Mouse (Mus musculus): ENCODE results near the gene Fcrls. TPM values are rescaled to one million over a fixed set of nuclear protein-coding genes. Genes with fewer than 3 reads are reported as not detected.

The Fcrls gene
- polyA plus RNA-seq, 1 experiment from 2014 or later: 6.4 TPM

DNA sequence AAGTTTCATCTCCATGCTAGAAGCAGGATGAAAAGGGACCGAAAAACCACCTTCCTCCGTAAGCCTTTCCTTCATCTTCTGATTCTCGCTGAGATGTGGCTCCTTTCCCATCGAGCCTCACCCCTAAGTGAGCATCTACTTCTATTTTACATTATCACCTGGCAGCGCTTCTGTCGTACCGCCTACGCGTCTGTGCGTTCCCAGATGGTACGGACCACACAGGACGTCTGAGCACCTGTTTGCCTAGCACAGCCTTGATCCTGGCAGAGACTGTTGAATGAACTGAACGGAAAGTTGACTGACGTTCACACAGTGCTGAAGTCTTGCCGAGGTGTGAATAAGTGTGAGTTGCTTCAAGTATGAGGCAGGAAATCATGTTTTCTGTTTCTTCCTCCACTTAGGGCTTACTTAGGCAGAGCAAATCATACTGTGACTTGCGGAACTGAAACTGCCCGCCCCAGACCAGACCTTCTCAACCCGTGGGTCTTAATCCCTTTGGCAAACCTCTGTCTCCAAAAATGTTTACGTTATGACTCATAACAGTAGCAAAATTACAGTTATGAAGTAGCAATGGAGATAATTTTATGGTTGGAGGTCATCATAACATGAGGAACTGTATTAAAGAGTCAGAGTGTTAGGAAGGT is 49.2 kb downstream of the Fcrls start:
- H3K9me3 ChIP-seq: no peaks in the 10 kb centered on the region
- H3K9ac ChIP-seq: no peak overlapping the region
- WGBS: 82% methylated on average over 19 of the region's 19 CpGs
- ATAC-seq: no peak
- no peak overlapping the region for H3K4me3 ChIP-seq (replicated peaks)
- no peaks in the 10 kb centered on the region for H3K36me3 ChIP-seq
- H3K4me1 ChIP-seq (replicated peaks): no peaks in the 10 kb centered on the region
- no peaks in the 10 kb centered on the region for H3K27me3 ChIP-seq (replicated peaks)
- no peak overlapping the region for H3K27ac ChIP-seq
- H3K4me2 ChIP-seq (replicated peaks): no peak overlapping the region

DNA sequence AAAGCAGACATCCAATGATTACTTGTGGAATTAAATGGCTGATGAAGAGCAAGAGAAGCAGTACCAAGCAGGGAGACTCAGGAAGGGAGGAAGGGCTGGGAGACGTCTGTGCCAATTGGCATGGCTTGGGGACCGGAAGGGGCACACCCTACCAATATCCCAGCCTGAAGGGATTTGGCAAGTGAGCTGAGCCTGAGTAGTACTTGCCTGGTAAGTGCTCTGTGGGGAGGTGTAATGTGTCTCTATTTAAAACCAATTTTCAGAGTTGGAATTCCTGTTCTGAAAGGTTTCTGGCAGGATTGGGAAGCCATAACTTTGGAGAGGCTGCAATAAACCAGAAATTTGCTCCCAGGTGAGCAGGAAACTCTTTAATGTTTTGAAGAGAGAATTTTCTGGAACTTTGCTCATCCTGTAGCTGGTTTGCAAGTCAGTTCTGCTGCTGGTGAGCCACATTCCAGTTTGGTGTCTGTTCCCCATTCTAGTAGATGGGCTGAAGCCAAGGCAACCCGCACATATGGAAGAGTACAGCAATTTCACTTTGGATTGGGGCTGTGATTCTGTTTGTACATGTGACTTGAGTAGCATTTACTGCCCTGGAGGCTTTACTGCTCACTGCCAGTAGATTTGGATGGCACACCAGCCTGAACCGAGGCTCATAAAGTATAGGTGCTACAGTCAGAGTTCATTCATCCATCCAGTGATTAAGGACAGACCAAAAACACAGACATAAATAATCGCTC is 57.0 kb downstream of the Fcrls start:
- 75% methylated on average over 5 of the region's 5 CpGs for WGBS
- no peak for ATAC-seq
- H3K36me3 ChIP-seq: no peaks in the 10 kb centered on the region
- no peaks in the 10 kb centered on the region for H3K4me1 ChIP-seq (replicated peaks)
- H3K9ac ChIP-seq: no peak overlapping the region
- H3K4me3 ChIP-seq (replicated peaks): no peak overlapping the region
- H3K27ac ChIP-seq: no peak overlapping the region
- no peaks in the 10 kb centered on the region for H3K27me3 ChIP-seq (replicated peaks)
- H3K9me3 ChIP-seq: no peaks in the 10 kb centered on the region
- H3K4me2 ChIP-seq (replicated peaks): no peak overlapping the region

Other genes with a start within 250 kb of the Fcrls start
- gene Kirrel, start 89.0 kb downstream of the Fcrls start, polyA plus RNA-seq (2015; fragmentation: Nextera tagmentation; extraction: Ambion mirVana): 11.0 and 11.8 TPM in 2 replicates
- gene Cd5l, start 94.1 kb upstream of the Fcrls start, polyA plus RNA-seq (2015; fragmentation: Nextera tagmentation; extraction: Ambion mirVana): 0.50 and 0.98 TPM in 2 replicates
- gene Fcrl1, start 112.6 kb upstream of the Fcrls start, polyA plus RNA-seq (2015; fragmentation: Nextera tagmentation; extraction: Ambion mirVana): 0.20 and 0.27 TPM in 2 replicates
- gene Fcrl5, start 172.0 kb upstream of the Fcrls start, polyA plus RNA-seq (2015; fragmentation: Nextera tagmentation; extraction: Ambion mirVana): not detected in 2 replicates

All from intestine, embryonic 15.5 days (tissue).